In the genomic region with DNA sequence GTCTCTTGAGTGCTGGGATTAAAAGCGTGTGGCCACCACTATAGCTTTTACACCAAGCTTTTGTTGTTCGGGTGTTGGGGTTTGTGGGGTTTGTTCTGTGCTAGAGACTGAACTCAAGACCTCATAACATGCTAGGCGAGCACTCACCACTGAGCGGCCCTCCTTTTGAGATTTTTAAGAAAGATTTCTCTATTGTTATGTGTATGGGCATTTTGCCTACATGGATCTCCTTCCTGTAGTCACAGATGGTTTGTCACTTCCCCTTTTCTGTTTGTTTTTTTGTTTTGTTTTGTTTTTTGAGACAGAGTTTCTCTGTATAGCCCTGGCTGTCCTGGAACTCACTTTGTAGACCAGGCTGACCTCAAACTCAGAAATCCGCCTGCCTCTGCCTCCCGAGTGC, we compare ENCODE assay signal across 5 mouse cellular contexts. TPM values are rescaled to one million over a fixed set of nuclear protein-coding genes. Genes with fewer than 3 reads are reported as not detected.
"Had no signal": no experiment of that assay in that cellular context is flagged by ENCODE, and none has a peak within 500 bp of the region (broad histone marks: within the 10 kb centered on the region; RNA-seq: fewer than 3 reads in every experiment).

No protein-coding gene starts in this region.

RNA-seq across cellular contexts. Expression of a gene that starts 29.7 kb away (rescaled TPM):
- polyA plus RNA-seq: limb, embryonic 11.5 days; liver, embryonic 11.5 days; macrophage; midbrain, embryonic 11.5 days; small intestine, adult 2 months had no signal
